Mouse (Mus musculus): ENCODE data around the gene Med24.

The Med24 gene

DNA sequence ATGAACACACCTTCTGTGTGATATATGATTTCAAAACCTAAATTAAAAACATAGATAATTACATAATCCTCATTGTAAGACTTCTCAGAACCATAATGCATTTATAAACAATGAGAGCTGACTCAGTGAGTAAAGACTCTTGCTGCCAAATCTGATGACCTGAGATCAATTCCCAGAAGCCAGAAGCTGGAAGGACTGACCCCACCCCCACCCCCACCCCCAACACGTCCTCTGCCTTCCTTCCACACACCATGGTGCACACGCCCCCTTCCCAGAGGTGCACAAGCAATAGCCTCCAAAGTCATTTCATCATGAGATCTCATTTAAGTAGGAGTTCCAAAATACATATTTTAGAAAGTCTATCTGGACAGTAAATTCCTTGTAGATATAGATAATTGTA is 8.5 kb downstream of the Med24 start:
- no peak for DNase-seq (ENCODE audit: inconsistent ontology term)

DNA sequence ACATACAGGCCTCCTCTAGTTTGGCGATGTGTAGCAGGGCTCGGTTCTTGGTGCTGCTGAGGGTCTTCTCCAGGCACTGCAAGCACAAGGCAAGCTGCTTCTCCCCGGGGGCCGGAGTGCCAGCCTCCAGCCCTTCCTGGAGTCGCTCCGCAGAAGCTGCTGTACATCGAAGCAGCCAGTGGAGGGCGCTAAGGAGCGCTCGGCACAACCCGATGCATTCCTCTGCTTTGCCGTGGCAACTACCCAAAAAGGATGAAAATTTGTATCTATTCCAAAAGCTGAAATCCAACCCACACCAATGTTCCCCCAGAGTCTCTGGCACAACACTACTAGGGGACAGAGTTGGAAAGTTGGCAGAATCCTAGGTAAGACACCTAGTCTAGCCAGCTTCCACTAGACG is 11.3 kb downstream of the Med24 start:
- peak; percentile 55 for DNase-seq (ENCODE audit: inconsistent ontology term)

DNA sequence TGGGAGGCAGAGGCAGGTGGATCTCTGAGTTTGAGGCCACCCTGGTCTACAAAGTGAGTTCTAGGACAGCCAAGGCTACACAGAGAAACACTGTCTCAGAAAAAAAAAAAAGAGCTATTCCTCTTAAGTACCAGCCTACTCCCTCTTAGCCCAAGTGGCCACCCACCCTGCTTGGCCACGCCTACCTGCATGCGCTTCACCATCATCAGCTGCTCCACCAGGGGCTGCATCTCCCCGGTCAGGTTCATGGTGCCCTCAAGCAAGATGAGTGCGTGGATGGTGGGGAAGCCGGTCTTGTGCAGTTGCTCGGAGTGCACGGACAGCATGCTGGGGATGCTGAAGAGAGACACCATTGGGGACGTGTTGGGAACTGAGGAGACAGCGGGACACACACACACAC is 13.3 kb downstream of the Med24 start:
- DNase-seq (ENCODE audit: inconsistent ontology term) = no peak

DNA sequence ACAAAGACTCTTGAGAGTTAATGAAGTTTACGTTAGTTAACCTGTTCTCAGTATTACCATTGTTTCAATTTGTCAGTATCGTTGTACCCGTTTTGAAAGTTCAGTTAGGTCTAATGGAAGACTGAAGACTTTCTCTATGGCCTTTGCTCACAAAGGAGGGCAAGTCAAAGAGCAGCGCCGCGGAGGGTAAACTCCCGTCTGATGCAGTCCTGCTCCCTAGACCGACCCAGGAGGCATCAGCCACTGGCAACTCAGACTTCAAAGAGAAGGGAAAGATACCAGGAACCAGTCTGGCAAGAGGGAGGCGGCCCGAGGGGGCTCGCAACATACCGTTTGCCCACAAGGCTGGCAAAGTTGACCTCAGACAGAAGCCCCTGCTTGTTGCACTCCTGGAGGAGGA is 15.5 kb downstream of the Med24 start:
- no peak for DNase-seq (ENCODE audit: inconsistent ontology term)

DNA sequence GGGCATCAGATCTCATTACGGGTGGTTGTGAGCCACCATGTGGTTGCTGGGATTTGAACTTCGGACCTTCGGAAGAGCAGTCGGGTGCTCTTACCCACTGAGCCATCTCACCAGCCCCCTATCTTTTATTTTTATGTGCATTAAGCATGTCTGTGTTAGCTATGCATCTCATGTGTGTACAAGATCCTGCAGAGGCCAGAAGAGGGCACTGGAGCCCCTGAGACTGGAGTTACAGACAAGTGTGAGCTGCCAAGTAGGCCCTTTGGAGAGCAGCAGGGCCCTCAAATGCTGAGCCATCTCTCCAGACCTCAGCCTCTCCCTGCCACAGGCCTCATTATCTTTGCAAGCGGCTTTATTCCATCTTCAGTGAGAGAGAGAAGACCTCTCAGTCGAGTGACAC is 17.2 kb downstream of the Med24 start:
- peak; percentile 39 for DNase-seq (ENCODE audit: inconsistent ontology term)

DNA sequence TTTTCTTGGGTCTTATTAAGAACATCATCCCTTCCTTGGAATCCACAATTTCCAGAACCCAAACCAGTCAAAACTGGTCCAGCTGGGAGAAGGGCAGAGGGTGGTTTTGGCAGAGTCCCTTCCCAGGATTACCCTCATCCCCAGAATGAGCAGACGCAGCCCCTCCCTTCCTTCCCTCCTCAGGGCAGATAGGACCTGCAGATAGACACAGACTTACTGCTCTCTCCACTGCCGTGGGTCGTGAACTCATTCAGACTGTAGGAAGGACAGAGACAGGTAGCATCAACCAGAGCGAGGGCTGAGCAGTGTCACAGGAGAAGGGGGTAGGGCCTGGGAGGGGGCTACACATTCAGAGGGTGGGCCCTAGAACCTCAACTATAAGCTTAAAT is 18.2 kb downstream of the Med24 start:
- DNase-seq (ENCODE audit: inconsistent ontology term) = no peak

DNA sequence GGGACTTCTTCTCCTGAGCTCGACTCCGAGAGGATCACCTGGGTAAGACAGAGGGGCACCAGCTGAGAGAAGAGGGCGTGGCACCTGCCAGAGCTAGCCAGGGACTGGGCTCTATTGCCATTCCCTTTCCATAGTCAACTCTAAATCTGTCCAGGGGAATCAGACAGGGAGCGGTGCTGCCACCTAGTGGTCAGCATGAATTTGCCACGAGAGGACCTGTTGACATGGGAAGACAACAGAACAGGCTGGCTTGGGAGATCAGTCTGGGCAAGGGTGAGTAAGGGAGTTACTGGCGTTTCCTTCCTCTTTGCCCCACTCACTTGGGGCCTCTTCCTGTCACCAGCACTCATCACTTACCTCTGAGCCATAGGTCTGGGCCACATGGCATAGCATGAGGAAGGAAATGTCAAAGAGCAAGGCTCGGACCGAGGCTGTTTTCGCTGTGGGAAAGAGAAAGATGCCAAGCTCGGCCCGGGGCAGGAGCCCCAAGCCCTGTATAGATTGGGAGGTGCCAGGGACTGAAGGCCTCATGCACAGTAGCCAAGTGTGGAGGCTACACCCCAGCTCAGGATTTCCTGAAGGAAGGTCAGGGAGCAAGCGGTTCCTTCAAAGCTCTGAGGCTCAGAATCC is 18.7 kb downstream of the Med24 start:
- peak; percentile 66 for DNase-seq (ENCODE audit: inconsistent ontology term)

DNA sequence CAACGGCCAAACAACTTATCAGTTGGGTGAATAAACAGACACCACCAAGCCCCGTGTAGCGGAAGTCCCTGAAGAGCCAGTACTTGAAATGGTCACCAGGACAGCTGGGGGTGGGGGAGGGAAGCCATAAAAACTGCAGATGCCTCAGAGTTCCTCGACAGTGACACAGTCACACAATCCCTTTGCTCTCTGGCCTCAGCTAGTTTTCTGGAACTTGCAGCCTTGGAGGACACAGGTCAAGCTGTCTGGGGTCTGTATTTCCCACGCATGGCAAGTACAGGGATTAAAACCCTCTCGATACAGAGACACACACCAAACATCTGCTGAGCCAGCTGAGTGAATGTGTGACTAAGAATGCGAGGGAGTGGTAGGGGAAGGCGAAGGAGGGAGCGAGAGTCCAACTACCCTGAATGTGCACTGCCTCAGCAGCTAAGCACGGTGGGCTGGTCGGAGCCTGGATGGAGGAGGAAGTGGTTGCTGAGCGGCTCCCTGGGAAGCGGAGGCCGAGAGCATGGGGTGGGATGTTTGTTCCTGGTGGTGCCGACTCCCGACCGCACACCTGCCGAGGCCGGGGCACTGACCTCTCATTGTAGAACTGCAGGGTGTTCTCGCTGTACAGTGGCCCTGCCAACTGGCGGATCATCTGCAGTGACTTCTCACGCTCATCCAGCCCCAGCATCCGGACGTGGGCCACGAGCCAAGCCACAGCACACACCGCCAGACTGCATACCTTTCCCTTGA is 20.1 kb downstream of the Med24 start:
- peak; percentile 70 for DNase-seq (ENCODE audit: inconsistent ontology term)

DNA sequence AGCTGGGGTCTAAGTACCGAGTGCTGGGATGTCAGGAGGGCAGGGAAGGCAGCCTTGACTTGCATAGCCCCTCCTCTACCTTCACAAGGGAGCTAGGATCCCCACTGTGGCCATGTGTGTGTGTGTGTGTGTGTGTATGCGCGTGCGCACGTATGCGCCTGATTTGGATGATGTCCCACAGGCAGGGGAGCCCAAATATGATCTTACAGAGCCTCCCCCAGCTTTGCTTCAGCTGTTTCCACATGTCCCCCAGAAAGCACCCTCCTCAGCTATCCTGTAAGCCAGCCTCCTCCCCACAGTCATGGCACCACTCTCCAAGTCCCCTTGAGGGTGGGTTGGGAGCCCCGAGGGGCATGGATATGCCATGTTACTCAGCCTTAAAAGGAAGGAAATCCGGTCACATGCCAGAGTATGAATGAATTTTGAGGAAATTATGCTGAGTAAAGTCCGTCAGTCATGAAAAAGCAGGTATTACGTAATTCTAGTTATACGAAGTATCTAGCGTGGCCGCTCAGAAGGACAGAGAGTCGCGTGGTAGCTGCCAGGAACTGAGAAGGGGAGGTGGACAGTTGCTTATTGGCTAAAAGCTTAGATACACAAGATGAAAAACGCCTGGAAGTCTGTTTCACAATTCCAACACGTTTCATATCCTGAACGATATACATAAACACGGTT is 20.8 kb downstream of the Med24 start:
- no peak for DNase-seq (ENCODE audit: inconsistent ontology term)

DNA sequence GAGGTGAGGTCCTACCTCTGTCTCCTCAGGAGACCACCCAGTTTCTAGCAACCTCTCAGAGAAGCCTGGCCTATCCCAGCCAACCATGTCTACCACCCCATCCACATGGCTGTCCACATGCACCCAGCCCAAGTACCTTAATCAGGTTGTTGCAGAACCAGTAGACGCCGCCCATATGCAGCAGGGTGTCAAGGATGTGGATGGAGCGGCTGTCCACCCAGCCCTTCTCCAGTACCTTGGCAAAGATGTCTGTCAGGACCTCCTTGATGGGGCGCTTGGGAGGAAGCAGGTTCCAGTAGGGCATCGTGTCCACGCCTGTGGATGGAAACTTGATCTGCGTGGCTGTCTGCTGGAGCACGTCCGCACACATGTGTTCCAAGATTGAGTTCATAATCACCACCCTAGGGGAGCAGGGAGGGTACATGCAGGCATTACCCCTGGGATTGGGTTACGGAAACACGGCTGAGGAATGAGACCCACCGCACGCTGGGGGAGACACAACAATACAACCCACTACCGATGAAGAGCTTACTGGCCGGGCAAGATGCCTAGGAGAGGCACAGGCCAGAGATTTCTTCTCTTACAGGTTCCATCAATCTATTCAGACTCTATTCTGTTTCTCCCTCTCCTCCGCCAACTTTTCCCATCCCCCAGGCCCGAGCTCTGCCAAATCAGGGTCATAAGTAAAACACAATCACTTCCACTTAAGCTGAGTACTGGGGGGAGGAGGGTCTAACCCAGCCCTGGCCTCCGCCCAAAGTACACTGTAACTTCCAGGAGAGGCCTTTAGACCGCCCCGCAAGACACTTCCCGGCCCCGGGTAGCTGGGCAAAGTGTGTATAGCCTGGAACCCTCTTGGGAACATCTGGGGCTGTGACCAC is 21.6 kb downstream of the Med24 start:
- no peak for DNase-seq (ENCODE audit: inconsistent ontology term)

DNA sequence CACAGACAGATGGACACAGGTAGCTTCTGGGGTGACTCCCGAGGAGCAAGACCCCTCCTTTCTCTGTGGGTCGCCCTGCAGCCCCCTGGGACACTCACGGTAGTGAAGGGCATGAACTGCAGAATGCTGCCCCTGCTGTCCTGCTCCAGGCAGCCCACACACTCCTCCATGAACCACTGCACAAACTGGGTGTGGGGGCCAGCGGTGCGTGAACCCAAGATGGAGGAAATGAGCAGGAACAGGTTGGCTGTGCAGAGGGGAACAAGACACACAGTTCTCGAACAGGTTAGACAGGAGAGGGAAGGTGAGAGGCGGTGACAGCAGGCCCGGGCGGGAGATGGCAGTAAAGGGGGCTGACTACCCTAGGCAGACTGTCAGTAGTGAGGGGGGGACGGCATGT is 24.2 kb downstream of the Med24 start:
- DNase-seq (ENCODE audit: inconsistent ontology term) = no peak

DNA sequence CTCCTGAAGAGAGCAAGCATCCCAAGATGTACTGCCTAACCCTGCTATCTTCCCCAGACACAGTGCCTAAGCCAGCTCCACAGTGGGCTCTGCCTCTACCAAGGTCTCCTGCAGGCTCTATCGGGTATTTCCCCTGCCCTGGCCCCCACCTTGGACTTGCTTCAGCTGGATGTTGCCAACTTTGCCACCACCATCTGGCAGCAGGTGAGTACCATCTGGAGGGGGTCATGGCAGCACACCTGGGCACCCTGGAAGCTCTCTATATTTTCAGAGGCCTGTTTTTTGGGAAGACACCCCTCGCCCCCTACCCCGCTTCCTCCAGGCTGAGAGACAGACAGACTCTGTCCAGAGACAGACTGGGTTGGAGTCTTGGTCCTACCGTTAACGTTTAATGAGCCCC is 26.9 kb downstream of the Med24 start:
- DNase-seq (ENCODE audit: inconsistent ontology term) = no peak

DNA sequence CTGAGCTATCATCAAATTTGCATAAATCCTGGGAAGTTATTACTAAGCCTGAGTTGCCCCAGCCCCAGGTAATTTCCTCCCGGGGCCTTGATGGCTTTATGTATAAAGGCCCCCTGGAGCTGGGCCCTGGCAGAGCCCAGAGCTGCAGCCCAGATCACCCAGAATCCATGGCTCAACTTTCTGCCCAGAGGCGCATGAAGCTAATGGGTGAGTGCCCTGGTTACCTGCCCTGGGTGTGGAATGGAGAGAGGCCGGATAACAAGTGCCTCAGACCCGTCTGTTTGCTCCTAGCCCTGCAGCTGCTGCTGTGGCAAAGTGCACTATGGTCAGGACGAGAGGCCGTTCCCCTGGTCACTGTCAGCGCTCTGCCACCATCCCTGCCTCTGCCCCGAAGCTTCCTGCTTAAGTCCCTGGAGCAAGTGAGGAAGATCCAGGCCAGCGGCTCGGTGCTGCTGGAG is 28.0 kb downstream of the Med24 start, which contains the start of gene Csf3:
Gene Csf3, plus strand, starts transcription at position 51 of the 458 bp plus-strand sequence.
- no peak for DNase-seq (ENCODE audit: inconsistent ontology term)

DNA sequence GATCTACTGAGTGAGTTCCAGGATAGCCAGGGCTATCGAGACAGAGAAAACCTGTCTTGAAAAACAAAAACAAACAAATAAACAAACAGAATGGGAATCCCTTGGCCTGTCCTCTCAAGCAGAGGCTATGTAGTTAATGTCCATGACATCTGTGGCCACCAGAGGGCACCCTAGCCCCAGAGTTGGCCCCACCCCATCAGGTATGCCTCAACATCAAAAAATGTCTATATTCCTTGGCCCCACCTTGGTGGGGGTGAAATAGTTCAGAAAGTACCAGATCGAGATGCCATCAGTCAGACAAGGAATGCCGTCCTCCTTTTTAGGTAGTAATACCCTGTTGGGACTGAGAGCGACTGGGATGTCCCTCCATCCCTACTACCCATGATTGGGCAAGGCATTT is 29.3 kb downstream of the Med24 start:
- DNase-seq (ENCODE audit: inconsistent ontology term) = peak; percentile 69

DNA sequence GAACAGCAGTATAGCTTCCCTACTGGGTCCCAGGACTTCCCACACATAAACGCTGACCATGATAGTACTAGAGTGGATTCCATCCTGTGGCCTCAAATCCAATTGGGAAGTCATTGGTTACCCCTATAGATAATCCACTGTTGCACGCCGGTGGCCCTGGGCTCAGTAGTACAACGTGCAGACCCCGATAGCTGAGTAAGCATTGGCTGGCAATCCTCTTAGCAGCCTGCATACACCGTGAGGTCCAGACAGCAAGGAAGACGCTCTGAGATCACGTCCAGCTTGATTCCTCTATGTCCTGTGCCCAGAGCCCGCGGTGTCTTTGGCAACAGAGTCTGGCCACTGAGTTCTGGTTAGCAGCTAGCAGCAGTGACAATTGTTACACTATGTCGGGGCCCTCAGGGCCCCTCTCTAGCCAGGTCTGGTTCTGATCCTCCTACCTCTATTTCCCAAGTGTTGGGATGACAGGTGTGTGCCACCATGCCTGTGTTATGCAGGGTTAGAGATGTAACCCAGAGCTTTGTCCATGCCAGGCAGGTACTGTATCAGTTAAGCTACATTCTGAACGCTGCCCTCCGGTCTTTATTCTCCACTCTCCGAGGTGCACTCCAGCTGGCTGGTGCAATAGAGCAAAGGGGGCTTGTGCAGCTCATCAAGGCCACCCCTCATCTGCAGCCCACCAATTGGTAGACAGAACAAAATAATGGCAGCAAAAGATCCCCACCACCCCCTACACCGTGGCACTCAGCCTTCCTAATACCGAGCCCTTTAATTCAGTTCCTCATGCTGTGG is 30.2 kb downstream of the Med24 start:
- DNase-seq (ENCODE audit: inconsistent ontology term) = no peak

DNA sequence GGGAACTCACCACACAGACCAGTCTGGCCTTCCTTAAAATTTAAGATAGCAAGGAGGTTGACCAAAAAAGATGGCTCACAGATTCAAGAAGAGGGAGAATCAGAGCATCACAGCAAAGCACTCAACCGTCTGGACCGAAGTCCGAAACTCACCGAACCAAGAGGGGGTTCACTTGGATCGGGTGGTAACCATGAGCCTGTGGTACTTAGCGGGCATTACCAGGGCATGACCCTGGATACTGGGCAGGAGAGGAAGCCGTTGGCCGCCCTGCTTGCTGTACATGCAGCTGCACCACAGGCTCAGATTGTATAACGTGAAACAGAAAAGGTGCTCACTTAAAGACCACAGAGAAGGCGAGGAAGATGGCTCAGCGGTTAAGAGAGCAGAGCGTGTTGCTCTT is 32.0 kb downstream of the Med24 start:
- no peak for DNase-seq (ENCODE audit: inconsistent ontology term)

DNA sequence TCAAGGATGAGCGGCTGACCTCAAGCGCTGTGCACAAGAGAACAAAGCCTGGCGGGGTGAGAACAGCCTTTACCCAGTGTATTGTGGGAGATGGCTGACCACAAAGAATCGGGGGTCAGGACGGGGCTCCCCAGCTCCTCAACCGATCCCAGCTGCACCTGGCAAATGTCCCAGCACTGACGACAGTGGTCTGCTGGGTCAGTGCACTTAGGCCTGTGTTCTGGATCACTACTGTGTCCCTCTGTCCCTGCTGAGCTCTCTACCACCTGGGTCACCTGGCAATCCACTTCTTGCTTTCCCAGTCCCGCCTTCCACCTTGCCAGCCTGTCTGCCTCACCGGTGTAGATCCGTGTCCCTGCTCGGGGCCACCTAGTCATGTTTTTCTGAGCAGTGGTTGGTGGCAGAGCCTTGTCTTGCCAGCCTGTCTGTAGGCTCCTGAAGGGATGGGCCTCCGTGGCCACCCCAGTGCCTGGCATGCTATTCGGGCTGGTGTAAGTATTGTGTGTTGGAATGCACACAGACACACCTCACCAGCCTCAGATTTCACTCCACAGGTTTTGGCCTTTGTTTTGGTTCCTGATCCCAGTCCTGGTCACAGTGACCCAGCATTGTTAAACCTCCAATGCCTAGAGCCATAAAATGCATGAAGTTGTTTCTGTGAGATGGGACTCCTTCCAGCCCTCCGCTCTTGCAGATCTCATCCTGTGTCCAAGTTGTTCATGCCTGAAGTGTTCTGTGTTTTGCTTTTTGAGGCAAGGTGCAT is 32.6 kb downstream of the Med24 start:
- peak; percentile 29 for DNase-seq (ENCODE audit: inconsistent ontology term)

DNA sequence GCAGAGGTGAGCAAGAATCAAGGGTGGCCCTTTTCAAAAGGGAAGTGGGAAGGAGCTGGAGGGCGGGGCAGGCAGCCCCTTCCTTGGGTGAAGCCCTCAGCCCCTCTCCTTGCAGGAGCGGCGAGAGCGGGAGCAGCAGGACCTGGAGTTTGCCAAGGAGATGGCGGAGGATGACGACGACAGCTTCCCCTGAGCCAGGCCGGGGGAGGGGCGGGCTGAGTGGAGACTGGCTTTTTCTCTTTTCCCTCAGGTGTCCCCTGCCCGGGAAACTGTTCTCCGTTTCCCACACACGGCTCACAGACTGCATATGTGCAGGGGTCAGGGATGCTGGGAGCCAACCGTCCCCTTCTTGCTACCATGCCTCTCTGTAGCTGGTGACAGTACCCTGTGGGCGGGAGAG is 33.8 kb downstream of the Med24 start:
- no peak for DNase-seq (ENCODE audit: inconsistent ontology term)

DNA sequence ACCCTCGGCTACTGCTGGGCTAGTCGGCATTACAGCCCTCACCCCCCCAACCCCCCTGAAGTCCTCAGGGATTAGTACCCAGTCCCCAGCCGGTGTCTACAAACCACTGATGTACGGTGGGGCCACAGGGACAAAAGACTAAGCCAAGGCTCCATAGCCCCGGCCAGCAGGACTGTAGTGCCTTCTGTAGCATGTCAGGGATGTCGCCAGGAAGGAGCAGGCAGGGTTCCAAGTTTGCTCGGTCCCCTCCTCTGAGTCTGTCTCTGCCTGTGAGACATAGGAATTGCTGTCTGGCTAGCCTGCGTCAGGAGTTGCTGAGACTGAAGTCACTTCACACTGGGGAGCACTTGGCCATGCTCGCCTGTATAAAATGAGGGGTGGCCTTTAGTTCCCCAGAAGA is 34.9 kb downstream of the Med24 start:
- no peak for DNase-seq (ENCODE audit: inconsistent ontology term)

DNA sequence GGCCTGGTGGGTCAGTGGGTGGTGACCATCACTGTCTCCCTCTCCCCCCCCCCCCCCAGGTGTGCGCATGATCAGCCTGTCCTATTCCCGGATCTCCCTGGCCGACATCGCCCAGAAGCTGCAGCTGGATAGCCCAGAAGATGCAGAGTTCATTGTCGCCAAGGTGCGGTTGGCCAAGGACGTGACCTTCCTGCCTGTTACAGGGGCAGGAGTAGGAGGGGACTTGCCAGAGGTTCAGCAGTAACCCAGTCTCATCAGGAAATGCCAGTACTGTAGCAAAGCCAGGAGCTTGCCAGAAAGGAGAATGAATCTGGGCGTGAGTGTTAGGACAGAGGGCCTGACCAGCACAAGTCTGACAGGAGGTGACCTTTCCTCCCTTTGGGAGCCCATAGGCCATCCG is 35.5 kb downstream of the Med24 start:
- no peak for DNase-seq (ENCODE audit: inconsistent ontology term)

All from Muller cell, postnatal 12 days (primary cell).